Mouse (Mus musculus) heart, adult 2 months (tissue): ENCODE measurements around the gene Leng9.

Experiments
- CTCF ChIP-seq: fragments of 200-600 bp; IDR thresholded peaks from 2 replicates; pipeline ENCODE4 v1.8.1; 2022; ENCODE audit warnings: antibody characterized with exemption, mild to moderate bottlenecking, moderate library complexity
- POLR2A ChIP-seq: fragments of 200-500 bp; IDR thresholded peaks from 2 replicates; pipeline ENCODE4 v1.6.1; 2011; ENCODE audit warnings: mild to moderate bottlenecking, low read depth, low read length, control low read depth; ENCODE audit not compliant: insufficient read depth

- TF ChIP-seq POLR2A = no peak
- TF ChIP-seq CTCF = no peak
These were observed 15.3 kb downstream of the Leng9 start for GRCm38 (mm10) chr7:4134911-4135310.
